Mouse (Mus musculus) right cerebral cortex, postnatal 10 days (tissue): ENCODE data around the gene Dusp10.

Source experiments
- DNase-seq, 2 experiments: peaks; one replicate each; pipeline ENCODE4 v3.0.0; 2021; ENCODE audit warnings: low spot score in 2 of 2

The Dusp10 gene

GRCm38 (mm10) chr1:184053711-184054110 is 40.6 kb downstream of the Dusp10 start:
- DNase-seq = no peak

DNA sequence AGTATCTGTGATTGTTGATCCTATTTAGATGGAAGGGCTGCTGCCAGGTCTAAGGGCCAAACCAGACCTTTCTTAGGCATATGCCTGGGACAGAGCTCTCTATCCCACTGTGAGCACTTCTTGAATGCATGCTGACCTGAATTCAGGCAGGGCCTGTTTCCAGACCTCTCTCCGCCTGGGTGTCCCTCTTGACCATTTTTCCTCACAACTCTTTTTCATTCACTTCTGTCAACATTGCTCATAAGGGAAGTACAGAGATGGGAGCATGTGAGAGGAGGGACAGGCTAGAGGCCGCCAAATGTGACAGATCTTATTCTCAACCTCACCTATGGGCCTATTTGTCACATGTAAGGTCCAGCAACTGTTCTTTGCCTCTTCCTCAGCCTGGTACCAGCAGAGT is 41.1 kb downstream of the Dusp10 start:
- no peak for DNase-seq

DNA sequence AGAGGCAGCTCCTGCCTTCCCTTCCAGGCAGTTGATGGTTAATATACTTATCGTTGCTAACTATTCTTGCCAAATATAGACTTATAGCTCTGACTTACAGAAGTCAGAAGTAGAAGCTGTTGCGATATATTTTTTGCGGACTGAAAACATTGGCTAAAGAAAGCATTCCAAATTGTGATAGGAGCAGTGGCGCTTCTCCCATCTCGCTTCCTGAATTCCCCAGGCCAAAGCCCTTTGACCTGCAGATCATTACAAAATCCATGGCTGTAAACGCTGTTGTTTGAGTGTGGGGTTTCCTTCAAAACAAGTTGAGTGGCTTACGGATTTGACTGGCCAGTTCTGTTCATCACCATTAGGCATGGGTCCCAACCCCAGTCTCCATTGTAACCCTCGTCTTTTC is 45.1 kb downstream of the Dusp10 start:
- DNase-seq = no peak

- DNase-seq = no peak
These were observed 46.7 kb downstream of the Dusp10 start for GRCm38 (mm10) chr1:184059814-184060213.

DNA sequence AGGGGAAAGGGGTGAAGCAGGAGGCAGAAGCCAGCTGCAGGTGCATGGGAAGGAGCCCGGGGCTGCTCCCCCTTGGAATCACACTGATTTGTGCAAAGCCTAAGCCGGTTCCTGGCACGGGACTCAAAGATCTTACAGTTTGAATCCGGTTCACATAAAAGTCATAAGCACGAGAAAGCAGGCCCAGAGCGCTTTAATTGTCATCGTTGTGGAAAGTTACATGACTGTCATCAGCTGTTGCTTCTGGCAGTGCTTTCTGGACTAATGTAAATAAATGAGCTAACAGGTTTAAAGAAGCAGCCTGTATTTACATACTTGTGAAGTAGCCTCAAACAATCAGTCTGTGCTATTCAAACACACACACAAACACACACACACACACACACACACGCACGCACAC is 47.3 kb downstream of the Dusp10 start:
- DNase-seq = no peak

- DNase-seq = no peak
These were observed 48.0 kb downstream of the Dusp10 start for GRCm38 (mm10) chr1:184060828-184061734.

GRCm38 (mm10) chr1:184061901-184062300 is 48.8 kb downstream of the Dusp10 start:
- DNase-seq = no peak

DNA sequence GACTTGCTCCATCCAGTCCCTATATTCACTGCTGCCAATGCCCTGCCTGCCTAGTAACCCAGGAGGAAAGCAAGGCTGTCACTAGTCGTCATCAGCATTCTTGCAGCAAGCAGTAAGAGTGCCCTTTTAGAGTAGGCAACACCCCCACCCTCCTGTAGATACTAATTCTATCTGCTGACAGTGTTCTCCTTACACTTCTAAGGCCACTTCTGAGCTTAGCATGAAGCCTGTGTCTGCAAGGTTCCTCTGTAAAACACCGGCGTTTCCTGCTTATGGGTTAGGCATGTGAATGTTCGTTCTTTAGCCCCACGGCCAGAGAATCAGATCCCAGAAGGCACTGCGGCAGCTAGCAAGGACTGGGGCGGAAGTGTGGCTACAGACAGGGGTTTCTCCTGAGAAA is 51.2 kb downstream of the Dusp10 start:
- DNase-seq = no peak

GRCm38 (mm10) chr1:184065589-184066361 is 52.7 kb downstream of the Dusp10 start:
- DNase-seq = no peak

DNA sequence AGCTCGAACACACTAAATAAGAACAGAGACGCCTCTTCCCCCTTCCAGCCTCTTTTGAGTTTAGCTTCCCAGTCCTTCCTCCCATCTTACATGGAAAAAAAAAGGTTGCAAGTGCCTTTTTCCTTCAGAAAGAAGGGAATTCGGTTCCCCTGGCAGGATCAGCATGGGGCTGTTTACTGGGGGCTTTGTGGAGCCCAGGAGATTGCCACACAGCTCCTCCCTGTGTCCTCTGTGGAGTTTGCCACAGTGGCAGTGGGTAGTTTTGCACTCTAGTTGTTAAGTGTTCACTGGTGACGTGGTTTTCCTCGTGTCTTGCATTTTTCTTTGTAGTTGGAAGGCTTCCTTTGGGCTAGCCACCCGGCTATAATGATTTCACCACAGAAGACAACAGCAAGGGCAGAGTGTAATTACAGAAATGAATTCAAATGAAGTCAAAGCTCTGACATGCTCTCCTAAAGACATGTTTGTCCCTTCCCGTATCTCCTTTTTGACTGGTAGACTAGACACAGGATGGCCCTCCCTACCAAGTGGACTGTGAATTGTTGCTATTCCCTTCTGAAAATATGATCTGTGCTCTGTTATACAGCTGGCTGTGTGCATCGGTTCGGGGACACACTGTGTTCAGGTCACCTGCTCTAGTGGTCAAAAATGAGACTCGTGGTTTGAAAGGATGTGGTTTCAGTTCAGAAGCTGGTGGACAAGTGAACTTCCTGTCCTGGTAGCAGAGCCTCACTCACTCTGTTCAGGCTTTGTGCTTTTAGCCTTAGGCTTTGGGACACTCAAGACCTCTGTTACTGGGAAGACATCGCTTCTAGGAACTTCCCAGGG is 53.6 kb downstream of the Dusp10 start:
- DNase-seq = no peak

DNA sequence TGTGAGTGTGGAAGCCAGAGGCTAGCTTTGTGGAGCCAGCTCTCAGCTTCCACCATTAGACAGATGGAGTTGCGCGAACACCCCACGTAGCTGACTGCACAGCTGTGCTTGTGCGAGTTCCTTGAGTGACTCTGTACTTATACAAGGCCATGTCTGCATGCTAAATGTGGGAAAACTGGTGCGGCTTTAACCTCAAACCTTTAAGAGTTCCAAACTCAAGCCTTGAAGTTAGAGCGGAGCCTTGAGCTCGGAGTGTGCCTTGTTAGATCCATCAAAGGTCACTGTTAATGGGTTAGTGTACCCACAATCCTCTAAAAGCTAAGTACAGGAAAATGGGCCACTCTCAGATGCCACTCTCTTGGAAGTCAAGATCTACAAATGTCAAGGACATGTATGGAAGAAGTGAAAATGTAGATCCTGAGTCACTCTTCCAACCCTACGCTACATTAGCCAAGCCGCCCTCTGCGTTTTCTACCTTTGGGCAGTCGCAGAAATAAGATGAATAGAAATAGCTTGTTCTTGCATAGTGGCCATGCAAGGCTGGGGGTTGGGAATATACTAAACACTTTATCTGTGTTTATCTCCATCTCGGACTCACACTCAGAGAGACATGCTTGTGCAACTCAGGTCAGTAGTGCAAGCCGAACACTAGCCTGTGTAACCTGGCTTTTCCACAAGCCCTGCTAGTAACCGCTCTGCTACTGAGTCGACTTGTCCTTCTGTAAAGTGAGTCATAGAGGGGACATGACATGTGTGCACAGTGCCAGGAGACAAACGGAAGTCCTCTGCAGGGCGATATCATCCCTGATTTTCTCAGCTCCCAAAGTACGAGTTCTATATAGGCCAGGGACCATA is 54.8 kb downstream of the Dusp10 start:
- DNase-seq = no peak

GRCm38 (mm10) chr1:184068971-184069370 is 55.9 kb downstream of the Dusp10 start:
- no peak for DNase-seq

GRCm38 (mm10) chr1:184076065-184076464 is 63.0 kb downstream of the Dusp10 start:
- no peak for DNase-seq

- no peak for DNase-seq
These were observed 63.7 kb downstream of the Dusp10 start for GRCm38 (mm10) chr1:184076756-184077155.

GRCm38 (mm10) chr1:184079304-184079703 is 66.2 kb downstream of the Dusp10 start:
- DNase-seq = no peak

DNA sequence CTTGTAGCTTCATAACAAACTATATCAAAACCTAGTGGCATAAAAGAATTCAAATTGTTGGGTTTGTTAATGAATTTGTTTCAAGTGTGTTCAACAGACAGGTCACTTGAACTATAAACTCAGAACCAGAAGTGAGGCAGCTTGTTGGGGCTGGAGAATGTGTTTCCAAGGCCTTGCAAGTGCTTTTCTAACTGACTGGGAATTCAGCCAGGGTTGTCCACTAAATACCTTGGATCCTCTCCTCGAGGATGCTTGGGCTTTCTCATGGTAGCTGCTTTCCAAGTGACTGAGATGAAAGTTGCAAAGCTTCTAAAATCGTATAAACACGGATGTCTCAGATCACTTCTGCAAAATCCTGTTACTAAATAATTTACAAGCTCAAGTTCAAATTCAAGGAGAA is 69.6 kb downstream of the Dusp10 start:
- no peak for DNase-seq

GRCm38 (mm10) chr1:184083166-184083565 is 70.1 kb downstream of the Dusp10 start:
- DNase-seq = no peak

DNA sequence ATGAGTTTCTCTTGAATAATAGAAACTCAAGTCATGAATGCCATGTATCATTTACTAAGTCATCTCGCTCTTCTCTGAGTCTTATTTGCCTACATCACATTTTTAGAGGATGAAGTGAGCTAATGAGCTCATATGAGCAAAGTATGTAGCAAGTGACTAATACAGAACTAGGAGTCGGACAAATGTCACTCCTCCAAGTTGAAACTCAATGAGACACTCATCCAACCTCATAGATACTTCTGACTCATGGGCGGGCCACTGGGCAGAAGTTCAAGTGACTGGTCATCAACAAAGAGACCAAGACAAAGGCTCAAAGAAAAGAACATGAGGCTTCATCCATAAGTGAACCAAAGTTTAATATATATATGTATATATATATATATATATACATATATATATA is 71.9 kb downstream of the Dusp10 start:
- DNase-seq = no peak

- no peak for DNase-seq
These were observed 77.4 kb downstream of the Dusp10 start for GRCm38 (mm10) chr1:184090515-184090914.

- DNase-seq = no peak
These were observed 81.8 kb downstream of the Dusp10 start for GRCm38 (mm10) chr1:184094914-184095313.

DNA sequence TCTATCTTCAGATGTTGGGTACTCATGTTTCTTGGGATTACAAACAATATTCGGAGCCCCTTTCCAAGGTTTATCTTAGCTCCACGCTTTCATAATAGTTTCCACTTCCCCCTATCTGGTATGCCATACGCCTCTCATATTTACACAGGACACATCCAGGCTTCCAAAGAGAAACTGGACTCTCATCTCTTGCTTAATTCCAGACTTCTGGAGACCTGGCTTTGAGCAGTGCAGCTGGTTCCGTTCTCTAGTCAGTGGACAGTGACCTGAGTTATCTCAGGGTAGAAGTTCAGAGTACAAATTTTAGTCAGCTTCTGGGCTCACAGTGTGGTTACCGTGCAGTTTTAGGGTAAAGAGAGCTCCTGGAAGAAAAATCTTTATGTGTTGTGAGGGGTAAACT is 87.3 kb downstream of the Dusp10 start:
- DNase-seq = no peak
